Mouse (Mus musculus): ENCODE results near the gene Il12rb1. TPM values are rescaled to one million over a fixed set of nuclear protein-coding genes. Genes with fewer than 3 reads are reported as not detected.

Gene Il12rb1
- total RNA-seq, 2 experiments from 2014 or later: 0.15 to 0.31 TPM

- no peak for DNase-seq
These were observed 43.6 kb downstream of the Il12rb1 start for GRCm38 (mm10) chr8:70851837-70852236.

GRCm38 (mm10) chr8:70852595-70853231, 44.5 kb downstream of the Il12rb1 start:
- no peak for DNase-seq

GRCm38 (mm10) chr8:70853863-70854262, 45.6 kb downstream of the Il12rb1 start:
- DNase-seq: no peak

- no peak for DNase-seq
These were observed 47.8 kb downstream of the Il12rb1 start for GRCm38 (mm10) chr8:70856028-70856427.

- DNase-seq: peak; percentile 81 to 84
These were observed 48.4 kb downstream of the Il12rb1 start for GRCm38 (mm10) chr8:70856541-70857197.

- no peak for DNase-seq
These were observed 49.3 kb downstream of the Il12rb1 start for GRCm38 (mm10) chr8:70857516-70857915.

GRCm38 (mm10) chr8:70862824-70863641, 54.8 kb downstream of the Il12rb1 start, which contains the start of gene Kcnn1:
TSS of gene Kcnn1 (minus strand) at chr8:70863258.
- no peak for DNase-seq

GRCm38 (mm10) chr8:70863956-70864711, 55.9 kb downstream of the Il12rb1 start:
- peak in 1 of 2 experiments; percentile 44 for DNase-seq

GRCm38 (mm10) chr8:70864712-70865221, 56.5 kb downstream of the Il12rb1 start:
- peak in 1 of 2 experiments; percentile 63 for DNase-seq

- DNase-seq: peak; percentile 99 to 100
These were observed 57.2 kb downstream of the Il12rb1 start for GRCm38 (mm10) chr8:70865350-70866000.

GRCm38 (mm10) chr8:70866001-70866520, 57.8 kb downstream of the Il12rb1 start:
- DNase-seq: no peak

GRCm38 (mm10) chr8:70866566-70866965, 58.3 kb downstream of the Il12rb1 start:
- no peak for DNase-seq

- DNase-seq: no peak
These were observed 60.4 kb downstream of the Il12rb1 start for GRCm38 (mm10) chr8:70868559-70869198.

- DNase-seq: no peak
These were observed 60.9 kb downstream of the Il12rb1 start for GRCm38 (mm10) chr8:70869199-70869571.

- peak; percentile 79 to 84 for DNase-seq
These were observed 61.4 kb downstream of the Il12rb1 start for GRCm38 (mm10) chr8:70869601-70870041.

Small RNA genes lying within 50 kb of the gene (microRNA-seq; reads per million reads assigned to microRNA genes)
- 0.38 to 0.81 reads per million in 2 experiments for gene Mir7240

Other genes with a start within 250 kb of the Il12rb1 start
- gene Isyna1, start 214.1 kb upstream of the Il12rb1 start, total RNA-seq (2021): 10 to 100 TPM; 15.4 to 28.2 TPM
- 10 to 100 TPM; 29.9 to 35.7 TPM for gene Ssbp4, start 199.6 kb upstream of the Il12rb1 start, total RNA-seq (2021)
- gene Lrrc25, start 192.3 kb upstream of the Il12rb1 start, total RNA-seq (2021): 1 to 10 TPM; 1.6 to 2.5 TPM
- 1 to 10 TPM; 1.4 to 2.0 TPM for gene Gdf15, start 176.0 kb upstream of the Il12rb1 start, total RNA-seq (2021)
- gene Pgpep1, start 148.1 kb upstream of the Il12rb1 start, total RNA-seq (2021): 10 to 100 TPM; 40.5 to 41.1 TPM
- gene Lsm4, start 135.2 kb upstream of the Il12rb1 start, total RNA-seq (2021): 10 to 100 TPM; 66.7 to 73.1 TPM
- 100 to 1,000 TPM; 129 to 138 TPM for gene Jund, start 109.5 kb upstream of the Il12rb1 start, total RNA-seq (2021)
- gene Iqcn, start 105.0 kb upstream of the Il12rb1 start, total RNA-seq (2021): under 1 TPM in 1 of 2 experiments, not detected in 1; 0.05 TPM
- not detected for gene Gm3336, start 89.9 kb upstream of the Il12rb1 start, total RNA-seq (2021)
- 1 to 10 TPM; 1.4 to 2.0 TPM for gene Pde4c, start 84.7 kb upstream of the Il12rb1 start, total RNA-seq (2021)
- gene Rab3a, start 53.8 kb upstream of the Il12rb1 start, total RNA-seq (2021): 10 to 100 TPM; 40.3 to 49.2 TPM
- gene Mpv17l2, start 47.5 kb upstream of the Il12rb1 start, total RNA-seq (2021): 10 to 100 TPM; 26.9 to 27.5 TPM
- gene Pik3r2, start 31.7 kb upstream of the Il12rb1 start, total RNA-seq (2021): 10 to 100 TPM; 19.7 to 21.4 TPM
- gene Mast3, start 3.4 kb upstream of the Il12rb1 start, total RNA-seq (2021): 1 to 10 TPM; 6.8 to 9.8 TPM
- 10 to 100 TPM; 14.8 to 29.0 TPM for gene Arrdc2, start 31.3 kb downstream of the Il12rb1 start, total RNA-seq (2021)
- gene Kcnn1, start 54.8 kb downstream of the Il12rb1 start, total RNA-seq (2021): 10 to 100 TPM; 13.7 to 14.4 TPM
- gene Ccdc124, start 65.5 kb downstream of the Il12rb1 start, total RNA-seq (2021): 10 to 100 TPM; 42.4 to 46.2 TPM
- not detected for gene Slc5a5, start 84.3 kb downstream of the Il12rb1 start, total RNA-seq (2021)
- 1,000 to 10,000 TPM; 1,029 to 1,075 TPM for gene Rpl18a, start 89.0 kb downstream of the Il12rb1 start, total RNA-seq (2021)
- 10 to 100 TPM; 18.9 to 19.8 TPM for gene Map1s, start 97.5 kb downstream of the Il12rb1 start, total RNA-seq (2021)